Mouse (Mus musculus) E14TG2a.4 (cell line): Measurements from ENCODE around the gene Ptchd4.

Experiments used
- CTCF ChIP-seq: conservative IDR thresholded peaks from 2 replicates; pipeline ENCODE4 v1.5.1; 2014; ENCODE audit warnings: low read length
- NANOG ChIP-seq: IDR thresholded peaks from 2 replicates; pipeline ENCODE4 v1.6.1; 2014; ENCODE audit warnings: borderline replicate concordance, low read length, mixed read lengths
- POU5F1 ChIP-seq: IDR thresholded peaks from 2 replicates; pipeline ENCODE4 v1.6.1; 2014; ENCODE audit warnings: low read length, borderline replicate concordance

DNA sequence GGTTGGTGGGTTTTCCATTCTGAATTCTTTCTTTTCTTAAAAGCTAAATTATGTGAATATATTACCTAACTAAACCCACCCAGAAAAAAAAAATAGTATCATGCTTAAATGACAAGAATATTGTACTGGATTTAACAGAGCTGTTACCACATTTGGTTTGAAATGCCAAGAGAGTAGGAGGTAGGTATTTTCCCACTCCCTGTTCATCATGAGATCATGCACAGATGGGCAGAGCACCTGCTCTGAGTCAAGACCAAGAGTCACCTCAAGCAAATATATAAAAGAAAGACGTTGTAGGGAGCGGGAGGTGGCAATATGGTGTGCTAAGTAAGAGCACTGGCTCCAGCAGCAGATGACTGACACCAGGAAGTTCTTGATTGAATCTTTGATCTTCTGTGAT lies 233.8 kb downstream of the Ptchd4 start:
- no peak for TF ChIP-seq CTCF
- TF ChIP-seq POU5F1 = no peak
- no peak for TF ChIP-seq NANOG
